Mouse (Mus musculus) cerebellum, adult (tissue): Measurements from ENCODE around the gene Kif1c.
A peak's percentile ranks its signal among the peaks of the same experiment; 100 is the strongest.

Experiments used
- ATAC-seq: cut with Nextera tagmentation; 2 replicates; pipeline ENCODE4 v1.9.2; 2017; ENCODE audit warnings: mild to moderate bottlenecking, moderate library complexity, mixed read lengths; ENCODE audit not compliant: insufficient number of reproducible peaks, low FRiP score, low TSS enrichment

Gene Kif1c

DNA sequence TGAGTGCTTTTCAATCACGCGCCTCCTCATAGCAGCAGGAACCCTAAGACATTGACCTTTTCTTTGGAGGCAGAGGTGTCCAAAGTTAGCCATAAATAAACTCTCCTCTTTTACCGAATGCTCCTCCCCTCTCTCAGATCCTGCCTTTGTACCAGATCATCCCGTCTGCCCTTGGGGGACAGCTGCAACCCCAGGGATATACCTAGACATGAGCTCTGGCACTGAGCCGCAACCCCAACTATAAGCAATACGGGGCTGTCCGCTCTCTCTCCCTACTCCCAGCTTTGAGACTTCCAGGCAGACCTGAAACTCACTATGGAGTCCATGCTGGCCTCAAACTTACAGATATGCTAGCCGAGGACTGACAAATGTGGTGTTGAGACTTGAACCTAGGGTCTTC, 33.7 kb upstream of the Kif1c start:
- ATAC-seq, result no peak

DNA sequence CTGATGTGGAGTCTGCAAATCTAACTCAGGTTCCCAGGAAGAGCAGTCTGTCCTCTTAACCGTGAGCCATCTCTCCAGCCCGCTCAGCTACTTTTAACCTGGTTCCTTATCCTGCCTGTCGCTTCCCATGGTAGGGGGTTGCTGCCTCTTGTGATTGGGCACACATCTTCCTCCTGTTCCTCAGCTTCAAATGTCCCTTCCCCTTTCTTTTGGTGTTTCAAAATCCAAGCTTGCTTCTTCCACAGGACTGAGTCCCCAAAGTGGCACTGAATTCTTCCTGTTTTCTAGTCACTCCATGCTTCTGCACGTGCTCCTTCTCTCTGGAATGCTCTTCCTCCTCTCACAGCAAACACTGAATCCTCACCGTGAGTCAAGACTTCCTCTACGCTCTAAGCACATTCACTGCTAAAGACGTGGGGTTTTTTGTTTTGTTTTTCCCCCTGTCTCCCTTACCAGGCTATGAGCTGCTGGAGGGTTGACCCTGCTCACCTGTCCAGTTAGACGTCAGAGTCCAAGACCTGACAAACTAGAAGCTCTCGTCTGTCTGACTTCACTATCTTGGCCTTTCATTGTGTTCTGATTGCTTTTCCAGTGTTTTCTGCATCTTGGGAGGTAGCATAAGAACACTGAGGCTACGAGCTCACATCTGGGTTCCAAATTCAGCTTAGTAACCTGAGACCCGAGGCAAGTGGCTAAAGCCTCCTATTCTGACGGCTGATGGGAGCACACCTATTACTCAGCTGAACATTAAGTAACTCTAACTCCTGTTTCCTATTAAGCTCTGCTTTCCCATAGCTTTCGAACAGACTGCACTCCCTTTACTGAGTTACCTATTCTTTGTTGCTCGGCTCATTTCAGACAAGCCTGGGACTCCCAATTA, 32.8 kb upstream of the Kif1c start:
- ATAC-seq, result no peak

DNA sequence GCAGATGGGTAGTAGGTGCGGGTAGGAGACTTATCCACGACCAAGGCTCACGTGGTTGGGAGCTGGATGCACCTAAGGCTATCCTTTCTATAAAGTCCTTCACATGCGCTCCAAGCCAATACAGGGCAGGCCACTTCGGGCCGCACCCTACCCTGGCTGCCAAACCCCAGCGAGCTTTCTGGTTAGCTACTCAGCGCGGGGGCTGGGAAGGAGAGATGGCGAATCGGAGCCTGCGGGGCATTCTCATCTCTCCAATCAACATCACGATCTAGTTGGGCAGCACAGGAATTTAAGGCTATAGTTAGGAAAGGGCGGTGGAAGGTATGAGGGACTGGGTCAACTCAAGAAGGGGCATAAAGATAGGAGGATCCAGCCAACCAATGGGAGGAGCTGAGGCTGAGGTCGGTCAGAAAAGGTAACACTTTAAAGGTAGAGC, 32.0 kb upstream of the Kif1c start:
- ATAC-seq, result no peak; the same call in 1 of the 2 replicates

DNA sequence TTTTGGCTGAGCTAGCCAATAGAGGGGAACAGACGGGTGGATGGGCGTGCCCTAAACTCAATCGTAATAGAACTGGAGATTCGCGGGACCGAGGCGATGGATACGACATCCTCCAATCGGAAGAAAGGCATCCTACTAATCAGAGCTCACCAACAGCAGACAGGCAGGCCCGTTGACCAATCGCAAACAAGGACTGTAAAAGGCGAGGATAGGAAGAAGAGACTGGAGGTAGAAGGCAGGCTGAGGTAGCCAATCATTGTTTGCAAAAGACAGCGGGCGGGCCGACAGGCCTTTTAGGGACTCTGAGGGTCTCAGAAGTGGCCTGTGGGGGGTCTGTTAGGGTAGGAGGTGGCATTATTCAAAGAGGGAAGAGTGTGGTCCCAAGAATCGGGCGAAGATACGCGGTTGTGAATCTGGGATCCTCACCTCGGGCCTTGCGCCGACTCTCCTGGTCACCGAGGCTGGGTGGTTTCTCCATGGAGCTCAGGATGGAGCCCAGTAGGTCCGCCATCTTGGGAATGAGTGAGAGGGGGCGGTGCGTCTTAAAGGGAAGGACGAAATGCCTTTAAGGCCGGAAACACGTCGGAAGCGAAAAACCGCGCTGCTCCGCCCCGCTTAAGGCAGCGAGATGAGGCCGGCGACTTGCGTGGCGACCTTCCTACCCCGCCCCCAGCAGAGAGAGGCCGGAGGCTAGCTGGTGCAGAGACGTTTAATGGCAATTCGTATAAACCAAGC, 31.4 kb upstream of the Kif1c start, which contains the start of gene Spag7:
Gene Spag7, minus strand, starts transcription at position 646 of the 735 bp plus-strand sequence.
- ATAC-seq, result peak; percentile 95

DNA sequence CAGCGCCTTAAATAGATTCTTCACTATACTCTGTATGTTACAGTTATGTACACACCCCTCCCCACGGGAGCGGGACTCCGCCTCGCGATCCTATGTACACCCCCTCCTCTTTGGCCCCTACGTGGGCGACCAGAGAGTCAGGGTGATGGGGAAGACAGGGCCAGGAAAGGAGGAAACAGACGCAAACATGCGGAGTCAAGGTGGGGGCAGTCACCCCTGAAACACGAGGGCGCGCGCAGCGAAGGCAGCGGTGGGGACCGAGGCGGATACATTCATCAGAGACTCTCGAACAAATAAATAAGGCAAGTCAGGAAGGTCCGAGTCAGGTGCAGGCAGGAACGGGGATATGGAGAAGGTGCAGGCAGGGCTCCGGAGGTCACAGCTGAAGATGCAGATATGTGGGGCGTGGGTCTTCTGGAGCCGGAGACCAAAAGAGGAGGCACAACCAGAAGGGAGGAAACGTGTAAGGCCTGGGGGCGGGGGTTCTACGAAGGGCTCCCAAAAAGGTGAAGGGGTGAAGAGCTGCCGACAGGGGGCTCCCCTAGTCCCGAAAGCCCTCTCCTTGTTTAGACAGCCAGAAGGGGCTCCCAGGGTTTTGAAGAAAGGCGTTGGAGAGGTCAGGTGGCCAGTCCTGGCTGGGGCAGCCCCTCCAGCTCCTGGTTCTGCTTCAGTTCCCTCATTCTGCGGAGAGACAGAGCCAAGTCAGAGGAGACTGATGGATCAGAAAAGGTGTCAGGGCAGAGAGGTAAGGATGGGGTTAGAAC, 30.6 kb upstream of the Kif1c start:
- no peak for ATAC-seq

DNA sequence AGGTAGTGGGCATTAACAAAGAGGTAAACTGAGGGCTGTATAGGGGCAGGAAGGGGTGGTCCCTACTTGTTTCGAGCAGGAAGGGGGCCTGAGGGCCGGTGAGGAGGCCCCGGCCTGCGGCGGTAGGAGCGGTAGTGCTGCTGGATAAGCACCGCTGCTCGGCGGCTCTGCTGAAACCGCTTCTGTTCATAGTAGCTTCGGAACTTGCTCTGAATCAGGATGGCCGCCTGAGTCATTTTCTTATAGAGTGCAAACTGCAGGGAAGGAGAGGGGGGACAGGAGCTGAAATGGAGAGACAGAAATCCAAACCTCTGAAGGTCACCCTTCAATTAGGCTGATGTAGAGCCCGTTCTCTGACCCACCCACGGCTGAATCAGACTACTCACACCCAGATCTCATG, 29.9 kb upstream of the Kif1c start:
- no peak for ATAC-seq

DNA sequence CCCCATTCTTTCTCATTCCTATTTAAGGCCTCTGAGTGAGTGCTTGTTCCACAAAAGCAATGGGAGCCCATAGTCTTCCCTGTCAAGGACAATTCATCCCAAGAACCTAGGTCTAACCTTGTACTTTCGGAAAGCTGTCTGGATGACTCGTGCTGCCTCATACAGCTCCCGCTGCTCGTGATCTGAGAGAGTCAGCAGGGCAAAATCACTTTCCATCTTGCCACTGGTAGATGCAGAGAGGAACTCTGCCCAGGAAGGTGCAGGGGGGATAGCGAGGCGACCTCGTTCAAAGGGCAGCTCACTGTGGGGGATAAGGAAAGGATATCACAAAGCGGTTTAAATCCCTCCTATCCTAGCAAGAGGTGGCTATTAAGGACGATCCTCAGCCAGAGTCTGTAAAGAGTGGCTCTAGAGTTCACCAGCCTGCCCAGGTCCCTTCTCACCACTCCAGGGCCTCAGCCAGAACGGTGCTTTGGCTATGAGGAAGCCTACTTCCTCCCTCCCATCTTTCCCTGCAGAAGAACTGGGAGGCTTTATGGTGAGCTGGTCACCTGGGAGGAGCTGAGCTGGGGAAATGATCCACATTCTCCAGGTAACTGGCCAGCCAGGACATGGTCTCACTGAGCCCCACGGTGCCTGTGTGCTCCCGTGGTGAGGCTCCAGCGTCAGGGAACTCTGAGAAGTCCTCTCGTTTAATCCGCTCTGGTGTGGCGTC, 28.9 kb upstream of the Kif1c start:
- no peak for ATAC-seq

DNA sequence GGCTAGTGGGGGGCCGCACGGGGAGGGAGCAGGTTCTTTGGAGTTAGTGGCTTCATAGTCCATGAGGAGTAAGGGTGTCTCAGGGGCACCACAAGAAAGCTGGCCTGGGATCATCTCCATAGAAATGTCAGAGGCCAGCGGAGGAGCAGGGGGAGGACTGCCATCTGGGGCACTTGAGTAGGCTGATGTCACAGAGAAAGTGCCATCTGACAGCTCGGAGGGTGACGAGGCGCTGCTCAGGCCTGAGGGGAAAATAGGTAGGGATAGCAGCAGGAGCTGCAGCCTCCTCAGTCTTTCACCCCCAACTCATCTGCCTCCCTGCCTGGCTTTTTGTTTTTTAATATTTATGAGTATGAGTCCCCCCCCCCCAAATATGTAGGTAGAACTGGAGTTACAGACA, 26.3 kb upstream of the Kif1c start:
- ATAC-seq, result no peak

DNA sequence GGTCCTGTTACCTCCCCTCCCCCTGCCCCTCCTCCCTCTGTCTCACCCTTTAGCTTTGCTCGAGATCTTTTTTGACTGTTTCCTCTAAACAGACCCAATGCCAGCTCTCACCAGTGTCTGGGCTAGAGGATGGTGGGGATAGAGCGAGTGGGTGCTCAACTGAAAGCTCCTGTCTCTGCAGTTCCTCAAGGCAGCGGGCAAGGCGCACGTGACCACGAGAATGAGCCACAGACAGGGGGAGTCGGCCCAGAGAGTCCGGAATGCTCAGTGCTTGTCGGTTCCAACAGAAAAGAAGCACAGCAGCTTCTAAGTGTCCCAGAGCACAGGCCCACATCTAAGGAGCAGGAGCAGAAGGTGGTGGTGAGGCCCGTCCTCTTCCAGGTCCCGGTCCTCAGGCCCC, 25.8 kb upstream of the Kif1c start:
- ATAC-seq, result no peak

DNA sequence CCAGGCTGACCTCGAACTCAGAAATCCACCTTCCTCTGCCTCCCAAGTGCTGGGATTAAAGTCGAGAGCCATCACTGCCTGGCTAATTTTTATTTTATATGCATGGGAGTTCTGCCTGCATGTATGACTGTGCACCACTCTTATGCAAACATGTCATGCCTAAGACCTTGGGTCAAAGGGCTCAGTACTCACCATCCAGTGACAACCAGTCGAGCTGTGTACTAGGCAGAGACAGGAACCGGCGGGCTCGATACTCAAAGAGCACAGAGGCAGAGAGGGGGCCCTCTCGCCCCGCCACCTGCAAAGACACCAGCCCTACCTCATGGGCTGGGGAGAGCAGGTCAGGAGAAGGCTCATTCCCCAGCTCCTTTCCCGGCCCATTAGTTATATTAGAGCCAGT, 22.3 kb upstream of the Kif1c start:
- no peak for ATAC-seq

DNA sequence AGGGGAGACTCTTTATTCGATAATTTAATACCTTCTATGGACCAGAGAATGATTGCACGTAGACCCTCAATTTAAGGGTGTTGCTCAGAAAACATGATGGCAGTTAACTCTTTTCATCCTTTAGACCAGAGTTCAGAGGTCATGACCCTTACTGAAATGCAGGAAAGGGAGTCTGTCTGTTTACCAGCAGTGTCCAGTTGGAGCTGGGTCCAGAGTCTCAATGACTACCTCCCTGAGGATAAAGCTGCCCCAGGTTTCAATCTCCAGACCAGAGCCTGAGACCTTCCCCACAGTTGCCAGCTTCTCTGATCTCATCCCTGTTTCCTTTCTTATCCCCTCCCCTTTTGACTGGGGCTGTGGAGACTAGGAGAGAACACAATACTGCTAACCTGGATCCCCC, 21.8 kb upstream of the Kif1c start:
- ATAC-seq, result no peak

DNA sequence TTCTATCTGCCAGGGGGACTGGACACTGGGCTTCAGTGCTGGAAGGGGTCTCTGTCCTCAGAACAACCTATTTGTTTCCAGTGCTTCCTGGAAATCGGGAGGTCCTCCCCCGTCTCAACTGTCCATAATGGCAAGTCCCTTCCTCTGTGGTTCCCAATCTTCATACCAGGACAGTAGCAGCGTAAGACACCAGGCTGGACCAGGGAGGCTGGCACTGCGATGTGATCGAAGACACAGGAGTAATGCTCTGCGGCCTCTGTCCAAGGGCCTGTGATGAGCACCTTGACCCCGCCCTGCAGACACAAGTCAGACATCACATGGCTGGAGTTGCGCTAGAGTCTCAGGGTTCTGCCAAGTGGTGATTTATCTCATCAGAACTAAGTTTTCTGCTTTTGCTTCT, 21.0 kb upstream of the Kif1c start:
- ATAC-seq, result no peak

DNA sequence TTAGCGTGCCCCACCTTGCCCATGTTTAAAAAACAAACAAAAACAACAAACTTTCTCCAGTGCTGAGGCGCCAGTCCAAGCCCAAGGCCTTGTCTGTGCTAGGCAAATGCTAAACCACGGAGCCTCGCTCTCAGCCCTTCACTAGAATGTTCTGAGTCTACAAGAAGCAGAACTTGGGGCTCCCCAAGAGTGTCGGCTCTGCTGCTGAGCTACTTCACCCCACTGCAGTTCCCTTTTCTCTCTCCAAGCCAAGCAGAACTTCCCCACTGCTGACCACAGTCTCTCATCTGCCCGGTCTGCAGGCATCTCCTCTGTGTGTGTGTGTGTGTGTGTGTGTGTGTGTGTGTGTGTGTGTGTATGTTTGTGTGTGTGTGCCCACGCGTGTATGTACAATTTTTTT, 20.5 kb upstream of the Kif1c start:
- no peak for ATAC-seq

DNA sequence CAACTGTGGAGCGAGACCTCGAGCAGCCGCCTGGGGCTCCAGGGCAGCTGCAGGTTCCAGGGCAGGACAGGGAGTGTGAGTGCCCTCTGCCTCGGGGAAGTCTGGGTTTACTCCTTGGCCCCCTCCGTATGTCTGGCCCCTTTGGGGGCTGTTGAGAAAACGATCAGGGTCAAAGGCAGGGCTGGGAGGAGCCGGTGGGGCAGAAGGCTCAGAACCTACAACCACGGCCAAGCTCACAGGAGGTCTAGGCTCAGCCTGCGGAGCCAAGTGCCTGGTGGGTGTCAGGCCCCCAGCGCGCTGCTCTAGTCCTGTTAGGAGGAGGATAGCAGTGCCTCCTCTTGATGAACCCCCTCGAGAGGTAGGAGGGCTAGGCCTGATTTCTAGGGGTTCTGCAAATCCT, 19.2 kb upstream of the Kif1c start:
- ATAC-seq, result no peak

DNA sequence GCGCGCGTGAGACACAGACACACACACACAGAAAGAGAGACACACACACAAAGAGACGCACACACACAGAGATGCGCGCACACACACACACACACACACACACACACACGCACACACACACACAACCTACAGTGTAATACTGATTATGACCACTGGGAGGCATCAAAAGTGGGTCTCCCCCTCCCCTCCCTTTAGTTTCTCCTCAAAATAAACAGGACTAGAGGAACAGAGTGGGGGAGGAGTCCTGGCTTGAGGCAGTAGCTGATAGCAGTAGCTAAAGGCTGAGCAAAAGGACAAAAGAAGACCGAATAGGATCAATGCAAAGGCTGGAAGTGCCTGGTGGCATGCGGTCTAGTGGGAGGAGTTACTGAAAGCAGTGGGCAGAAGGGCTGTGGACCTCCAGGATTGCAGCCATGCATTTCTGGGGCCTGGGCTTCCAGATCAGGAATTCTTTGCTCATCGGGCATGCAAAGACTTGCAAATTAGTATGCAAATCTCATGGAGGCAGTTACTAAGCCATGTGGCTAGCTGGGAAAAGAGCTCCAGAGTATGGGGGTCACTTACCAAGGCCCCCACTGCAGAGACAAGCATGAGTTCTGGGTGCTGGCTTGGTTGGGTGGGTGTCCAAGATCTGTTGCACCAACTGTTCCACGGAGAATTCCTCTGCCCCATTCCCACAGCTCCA, 18.3 kb upstream of the Kif1c start:
- no peak for ATAC-seq

DNA sequence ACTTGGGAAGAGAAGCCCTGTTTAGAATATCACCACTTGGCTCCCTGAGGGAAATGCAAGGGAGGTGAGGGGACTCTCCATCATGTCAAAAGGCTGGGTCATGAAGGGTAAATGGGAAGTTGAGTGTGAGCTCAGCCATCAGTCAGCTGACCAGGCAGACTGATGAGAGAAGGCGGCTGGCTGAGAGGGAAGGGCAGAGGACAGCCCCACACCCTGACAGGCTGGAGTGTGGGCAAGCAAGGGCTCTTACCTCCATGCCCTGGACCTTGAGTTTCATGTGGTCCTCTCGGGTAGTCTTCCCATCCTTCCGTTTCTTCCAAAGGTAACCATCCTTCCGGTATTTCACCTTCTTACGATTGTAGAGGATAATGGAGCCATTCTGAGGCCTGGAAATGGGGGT, 16.7 kb upstream of the Kif1c start:
- ATAC-seq, result no peak

DNA sequence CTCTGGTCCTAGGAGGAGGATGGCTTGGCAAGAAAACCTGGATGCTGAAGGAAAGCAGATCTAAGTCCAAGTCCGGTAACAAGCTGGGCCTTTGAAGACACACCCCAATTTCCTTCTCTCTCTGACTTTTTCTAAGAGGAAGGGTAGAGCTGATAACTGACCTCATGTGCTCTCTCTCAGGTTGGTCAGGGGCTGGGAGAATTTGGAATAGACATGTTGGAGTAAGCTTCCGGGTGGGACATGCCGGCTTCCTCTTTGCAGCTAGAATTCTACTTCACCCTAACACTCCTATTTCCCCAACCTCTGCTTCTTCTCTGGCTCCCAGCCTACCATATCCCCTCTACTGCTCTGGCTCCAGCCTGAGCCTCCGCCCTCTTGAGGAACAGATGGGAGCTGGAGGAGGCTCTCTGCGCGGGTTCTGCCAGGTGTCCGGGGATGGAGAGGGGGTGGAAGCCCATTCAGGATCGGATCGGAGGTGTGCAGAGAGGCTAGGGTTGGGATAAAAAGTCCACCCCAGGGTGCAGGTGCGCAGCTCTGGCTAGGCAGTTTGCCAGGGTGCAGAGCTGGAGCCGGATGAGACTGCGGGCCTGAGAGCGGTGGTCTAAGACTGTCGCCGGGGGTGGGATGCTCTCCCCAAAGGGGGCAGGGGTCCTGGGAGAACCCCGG, 13.3 kb upstream of the Kif1c start:
- peak; percentile 45; the same call in 1 of the 2 replicates for ATAC-seq

DNA sequence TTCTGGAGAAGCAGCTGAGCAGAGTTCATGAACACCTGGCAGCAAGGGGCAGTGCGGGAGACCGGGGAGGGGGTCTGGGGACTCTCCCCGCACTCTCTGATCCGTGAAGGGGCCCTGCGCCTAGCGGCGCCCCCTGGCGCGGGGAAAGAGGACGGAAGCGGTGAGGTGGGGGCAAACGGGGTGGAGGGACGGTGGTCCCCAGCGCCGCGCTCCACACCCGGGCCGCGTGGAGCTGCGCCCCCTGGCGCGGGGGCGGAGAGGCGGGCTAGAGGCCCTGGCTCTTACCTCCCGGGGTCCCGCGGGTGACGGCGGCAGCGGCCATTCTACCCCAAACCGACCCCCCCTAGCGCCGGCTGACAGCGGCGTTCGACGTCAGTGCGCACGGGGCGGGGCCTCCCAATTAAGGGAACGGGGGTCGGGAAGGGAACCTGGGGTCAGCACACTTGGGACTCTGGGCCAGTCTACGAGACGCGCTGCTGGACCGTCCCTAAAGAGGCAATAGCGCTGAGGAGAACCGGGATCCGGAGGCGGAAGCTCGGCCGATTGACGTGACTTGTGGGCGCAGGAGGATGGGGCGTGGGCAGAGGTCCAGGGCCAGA, 12.6 kb upstream of the Kif1c start, which contains the start of gene Camta2:
Gene Camta2, minus strand, starts transcription at position 505 of the 599 bp plus-strand sequence.
- ATAC-seq, result peak; percentile 69; the same call in 1 of the 2 replicates

DNA sequence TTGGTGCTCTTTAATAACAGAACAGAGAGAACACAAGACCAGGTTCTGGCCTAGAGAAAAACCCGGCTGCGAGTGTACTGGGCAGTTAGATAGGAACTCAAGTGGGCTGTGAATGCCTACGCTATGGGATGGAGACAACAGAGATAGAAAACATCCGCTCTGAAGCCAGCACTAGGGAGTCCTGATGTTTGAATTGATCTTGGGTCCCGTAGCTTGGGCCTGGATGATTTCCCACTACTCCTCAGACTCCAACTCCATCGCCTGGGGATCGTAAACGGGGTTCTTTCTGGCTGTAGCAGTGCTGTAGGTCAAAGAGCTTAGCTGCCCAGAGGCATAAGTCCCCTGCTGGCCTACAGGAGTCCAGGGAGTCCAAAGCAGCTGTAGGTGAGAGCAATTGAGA, 12.0 kb upstream of the Kif1c start:
- no peak for ATAC-seq
